Mouse (Mus musculus): ENCODE results near the gene Muc13.

The Muc13 gene

DNA sequence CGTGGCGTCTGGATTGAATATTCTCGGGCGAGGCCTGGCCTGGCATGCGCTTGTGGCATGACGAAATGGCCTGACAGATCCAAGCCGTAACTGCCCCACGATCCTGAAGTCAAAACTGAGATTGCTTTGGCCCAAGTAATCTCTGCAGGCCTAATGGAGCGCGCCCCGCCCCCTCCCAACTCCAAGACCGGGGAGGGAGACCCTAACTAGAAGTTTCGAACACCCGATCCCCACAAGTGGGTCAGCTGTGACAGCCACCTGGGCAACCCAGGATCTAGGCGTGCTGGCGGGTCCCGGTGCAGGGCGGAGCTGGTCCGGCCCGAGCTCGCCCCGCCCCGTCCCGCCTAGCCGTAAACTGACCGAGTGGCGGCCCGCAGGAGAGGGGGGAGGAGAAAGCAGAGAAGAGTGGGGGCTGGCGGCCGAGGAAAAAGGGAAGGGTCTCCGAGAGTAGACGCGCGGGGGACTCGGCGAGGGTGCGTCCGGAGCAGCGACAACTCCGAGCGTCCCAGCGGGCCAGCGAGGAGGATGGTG lies 35.5 kb downstream of the Muc13 start, which contains the start of gene Itgb5:
Itgb5 (plus strand) TSS at position 365 of the 531 bp plus-strand sequence.
- peak; percentile 64 for DNase-seq

DNA sequence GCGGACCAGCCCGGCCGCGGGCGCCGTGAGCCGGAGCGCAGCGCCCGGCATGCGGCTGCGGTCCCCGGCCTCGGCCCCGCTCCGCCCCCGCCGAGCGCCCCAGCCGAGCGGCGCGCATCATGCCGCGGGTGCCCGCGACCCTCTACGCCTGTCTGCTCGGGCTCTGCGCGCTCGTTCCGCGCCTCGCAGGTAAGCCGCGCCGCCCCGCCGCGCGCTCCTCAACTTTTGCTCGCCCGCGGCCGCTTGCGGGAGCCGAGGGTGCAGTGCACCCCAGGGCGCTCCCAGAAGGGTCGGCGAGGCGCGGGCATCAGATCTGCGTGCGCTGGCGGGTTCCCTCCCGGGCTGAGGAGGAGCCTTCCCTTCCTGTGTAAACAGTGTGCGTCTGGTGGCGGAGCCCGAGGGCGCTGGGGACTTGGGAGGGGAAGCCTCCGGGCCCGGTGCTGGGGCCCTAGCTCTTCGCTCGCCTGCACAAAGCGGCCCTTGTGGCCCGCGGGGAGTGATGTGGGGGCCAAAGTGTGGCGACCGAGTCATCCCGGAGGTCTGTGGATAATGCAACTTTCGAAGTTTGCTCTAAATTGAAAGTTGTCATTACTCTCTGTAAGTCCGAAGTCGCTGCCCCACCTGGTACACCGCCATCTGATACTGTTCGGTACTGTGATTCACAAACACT lies 36.1 kb downstream of the Muc13 start:
- DNase-seq, result peak; percentile 29

DNA sequence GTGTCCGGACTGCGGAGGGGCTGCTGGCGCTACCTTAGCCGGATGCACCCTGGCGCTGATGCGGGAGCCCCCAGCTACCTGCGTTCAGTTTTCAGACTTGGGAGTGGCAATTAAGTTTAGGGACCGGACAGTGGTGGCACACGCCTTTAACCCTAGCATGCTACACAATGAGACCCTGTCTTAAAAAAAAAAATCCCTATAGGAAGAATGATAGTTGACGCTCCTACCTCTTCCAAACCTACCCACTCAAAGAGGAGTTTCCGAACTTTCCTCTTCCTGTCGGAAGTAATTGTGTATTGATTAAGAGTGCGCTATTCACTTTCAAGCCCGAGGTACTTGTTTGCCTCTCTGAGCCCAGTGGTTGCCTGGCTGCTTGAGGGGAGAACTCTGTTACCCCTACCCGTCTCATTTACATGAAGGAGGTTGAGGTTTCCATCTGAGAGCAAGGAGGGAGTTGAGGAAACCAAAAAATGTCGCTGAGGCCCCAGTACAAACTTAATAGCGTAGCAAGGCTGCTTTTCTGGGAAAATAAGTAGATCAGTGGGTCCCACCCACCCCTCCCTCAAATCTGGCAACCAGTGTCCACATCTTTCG lies 36.8 kb downstream of the Muc13 start:
- DNase-seq, result no peak

DNA sequence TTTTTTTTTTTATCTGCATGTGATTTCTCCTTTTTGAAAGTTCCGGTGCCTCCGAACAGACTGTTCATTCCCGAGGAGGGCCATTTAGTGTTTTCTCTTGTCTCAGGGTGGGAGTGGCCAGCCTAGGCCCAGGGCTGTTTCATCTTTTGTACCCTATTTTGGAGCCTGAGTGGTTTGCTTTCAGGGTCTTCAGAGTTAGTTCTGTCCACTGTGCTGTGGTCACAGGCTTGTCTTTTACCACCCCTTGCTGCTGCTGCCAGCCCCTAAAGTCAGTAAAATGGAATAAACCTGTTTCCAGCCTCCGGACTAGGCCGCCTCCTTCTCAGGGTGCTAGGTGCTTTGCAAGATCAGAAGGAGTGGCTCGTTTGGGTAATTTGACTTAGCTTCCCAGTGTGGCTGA lies 38.2 kb downstream of the Muc13 start:
- no peak for DNase-seq

DNA sequence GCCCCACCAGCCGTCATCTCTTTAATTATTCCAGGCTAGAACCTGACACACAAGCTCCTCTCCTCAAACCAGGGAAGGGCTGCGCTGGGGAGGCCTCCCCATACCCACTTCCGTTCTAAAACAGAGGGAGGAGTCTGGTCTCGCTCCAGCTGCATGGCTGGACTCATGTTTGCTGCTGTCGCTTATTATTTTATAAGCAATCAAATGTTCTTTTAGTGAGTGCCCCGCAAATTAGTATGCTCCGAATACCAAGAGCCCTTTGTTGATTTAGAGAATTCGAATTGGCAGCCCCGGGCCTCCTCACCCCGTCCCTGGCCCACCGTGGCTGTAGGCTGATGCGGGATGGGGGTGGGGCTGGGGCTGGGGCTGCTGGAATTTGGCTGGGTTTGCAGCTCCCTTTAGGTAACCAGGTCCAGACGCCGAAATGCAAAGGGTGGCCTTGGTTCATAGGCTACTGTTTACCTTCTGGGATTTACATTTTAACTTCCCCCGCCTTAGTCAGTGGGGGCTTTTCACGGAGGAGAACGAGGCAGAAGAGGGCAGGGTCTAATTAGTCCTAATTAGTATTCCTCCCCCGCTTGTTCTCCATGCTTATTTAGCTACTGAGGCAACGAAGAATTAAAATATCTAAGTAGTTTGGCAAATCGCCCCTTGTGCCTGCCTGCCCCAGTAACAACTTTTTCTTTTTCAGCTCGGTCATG lies 39.0 kb downstream of the Muc13 start:
- DNase-seq, result peak; percentile 30

DNA sequence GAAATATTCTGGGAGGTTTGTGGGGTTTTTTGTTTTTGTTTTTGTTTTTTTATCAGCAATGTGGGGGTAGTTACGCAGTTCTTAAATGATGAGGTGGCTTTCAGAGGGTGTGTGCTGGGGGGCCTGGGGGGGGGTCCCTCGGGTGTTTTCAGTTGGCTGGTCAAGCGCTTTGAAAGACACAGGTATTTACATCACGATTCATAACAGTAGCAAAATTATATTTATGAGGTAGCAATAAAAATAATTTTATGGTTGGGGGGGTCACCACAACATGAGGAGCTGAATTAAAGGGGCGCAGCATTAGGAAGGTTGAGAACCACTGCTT lies 39.6 kb downstream of the Muc13 start:
- no peak for DNase-seq

DNA sequence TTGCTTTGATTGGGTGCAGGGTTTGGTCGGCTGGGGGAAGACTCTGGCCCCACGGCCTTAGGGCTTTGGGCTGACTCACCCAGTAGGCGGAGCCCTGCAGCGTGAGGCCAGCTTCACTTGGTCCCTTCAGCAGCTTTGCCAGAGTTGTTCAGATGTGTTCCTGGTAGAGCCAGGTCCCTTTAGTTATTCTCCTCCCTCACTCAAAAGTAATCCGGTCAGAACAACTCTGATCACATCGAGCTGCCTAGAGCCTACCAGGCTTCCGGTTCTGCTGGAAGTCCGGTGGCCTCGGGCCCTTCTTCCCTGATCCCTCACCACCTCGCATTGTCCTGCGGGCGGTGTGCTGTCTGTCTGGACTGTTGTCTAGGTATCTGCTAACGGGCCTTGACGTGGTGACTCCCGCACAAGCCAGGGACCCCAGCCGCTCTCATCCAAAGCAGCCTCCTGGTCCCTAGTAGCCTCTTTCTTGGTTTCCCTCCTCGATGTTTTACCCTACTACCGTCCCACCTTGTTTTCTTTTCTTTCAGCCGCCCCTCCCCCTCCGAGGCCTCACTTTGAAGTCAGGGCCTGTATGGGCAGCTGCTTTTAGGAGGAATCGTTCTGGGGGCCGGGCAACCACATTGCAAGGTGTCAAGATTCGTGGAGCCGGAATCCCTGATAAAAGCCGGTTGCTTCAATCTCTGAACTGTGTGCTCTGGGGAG lies 40.1 kb downstream of the Muc13 start:
- peak; percentile 60 for DNase-seq

DNA sequence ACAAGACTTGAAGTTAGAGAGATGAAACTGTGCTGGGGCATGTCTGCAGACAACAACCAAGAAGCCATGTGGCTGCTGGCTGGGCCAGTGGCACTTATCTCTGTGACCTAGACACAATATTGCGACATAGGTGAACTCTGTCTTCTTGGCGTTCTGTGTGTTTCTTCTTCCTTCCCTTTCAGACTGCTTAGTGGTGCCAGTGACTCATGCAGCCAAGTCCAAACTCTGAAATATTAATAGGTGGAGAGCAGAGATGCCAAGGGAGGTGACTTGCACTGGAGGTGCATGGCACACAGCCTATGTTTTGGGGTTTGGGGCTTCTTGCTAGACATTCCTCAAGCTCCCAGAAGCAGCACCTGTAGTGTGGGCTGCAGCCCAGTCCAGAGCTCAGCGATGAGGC lies 42.8 kb downstream of the Muc13 start:
- no peak for DNase-seq

DNA sequence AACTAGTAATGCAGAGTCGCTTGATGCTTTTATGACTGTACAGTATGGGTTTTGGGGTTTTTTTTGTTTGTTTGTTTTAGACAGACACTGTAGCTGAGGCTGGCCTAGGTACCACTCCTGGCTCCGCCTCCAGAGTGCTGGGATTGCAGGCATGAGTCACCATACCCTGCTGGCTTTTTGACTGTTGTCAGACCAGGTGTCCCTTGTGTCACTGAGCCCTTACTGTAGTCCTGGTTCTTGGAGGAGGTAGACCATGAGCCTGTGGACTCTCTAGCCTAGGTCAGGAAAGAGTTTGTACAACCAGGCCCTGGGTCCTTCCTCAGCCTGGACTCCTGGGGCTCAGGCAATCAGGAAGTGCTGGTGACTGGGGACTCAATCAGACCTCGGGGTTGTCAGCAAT lies 43.4 kb downstream of the Muc13 start:
- no peak for DNase-seq

DNA sequence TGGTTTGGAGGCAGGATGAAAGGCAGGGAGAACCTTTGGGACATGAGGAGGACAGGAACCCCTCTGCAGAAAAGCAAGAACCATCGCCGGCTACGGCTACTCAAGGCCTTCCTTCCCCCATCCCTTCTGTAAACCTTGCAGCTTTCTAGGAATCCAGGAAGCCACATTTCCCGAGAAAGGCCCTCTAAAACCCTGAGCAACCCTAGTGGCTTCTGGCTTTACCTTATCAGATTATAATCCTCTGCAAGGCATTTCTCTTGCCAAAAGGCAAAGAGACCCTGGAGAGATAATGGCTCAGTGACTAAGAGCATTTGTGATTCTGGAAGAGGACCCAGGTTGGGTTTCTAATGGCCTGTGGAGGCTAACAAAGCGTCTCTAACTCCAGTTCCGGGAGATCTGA lies 46.8 kb downstream of the Muc13 start:
- DNase-seq, result no peak

DNA sequence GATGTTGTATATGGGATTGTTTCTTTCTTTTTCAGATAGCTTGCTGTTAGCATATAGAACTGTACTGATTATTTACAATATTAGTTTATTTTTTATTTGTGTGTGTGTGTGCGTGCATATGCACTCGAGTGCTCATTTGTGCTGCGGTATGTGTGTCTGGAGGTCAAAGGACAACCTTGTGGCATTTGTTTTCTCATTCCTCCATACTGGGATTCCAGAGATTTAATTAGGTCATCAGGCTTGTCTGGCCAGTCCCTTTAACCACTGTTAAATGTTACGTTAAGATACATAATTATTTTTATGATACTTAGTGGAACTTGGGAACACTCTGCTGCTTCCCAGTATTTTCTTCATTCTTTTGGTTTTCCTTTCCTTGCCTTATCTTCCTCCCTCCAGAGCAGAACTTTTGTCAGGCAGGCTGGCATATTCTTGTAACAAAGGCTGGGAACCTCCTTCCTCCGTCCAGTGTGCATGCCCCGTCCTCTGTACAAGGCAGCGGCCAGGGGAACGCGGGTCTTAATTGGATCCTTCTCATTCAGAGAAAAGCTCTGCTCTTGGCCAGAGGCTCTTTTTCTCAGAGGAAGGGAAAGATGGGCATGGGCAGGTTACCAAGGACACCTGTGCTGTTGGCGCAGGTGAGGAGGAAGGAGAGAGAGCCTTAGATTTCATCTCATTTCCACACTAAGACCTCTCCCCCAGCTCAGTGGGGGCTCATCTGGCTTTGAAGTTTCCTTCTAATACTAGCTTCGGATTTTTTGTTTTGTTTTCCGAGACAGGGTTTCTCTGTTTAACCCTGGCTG lies 48.4 kb downstream of the Muc13 start:
- DNase-seq, result no peak

DNA sequence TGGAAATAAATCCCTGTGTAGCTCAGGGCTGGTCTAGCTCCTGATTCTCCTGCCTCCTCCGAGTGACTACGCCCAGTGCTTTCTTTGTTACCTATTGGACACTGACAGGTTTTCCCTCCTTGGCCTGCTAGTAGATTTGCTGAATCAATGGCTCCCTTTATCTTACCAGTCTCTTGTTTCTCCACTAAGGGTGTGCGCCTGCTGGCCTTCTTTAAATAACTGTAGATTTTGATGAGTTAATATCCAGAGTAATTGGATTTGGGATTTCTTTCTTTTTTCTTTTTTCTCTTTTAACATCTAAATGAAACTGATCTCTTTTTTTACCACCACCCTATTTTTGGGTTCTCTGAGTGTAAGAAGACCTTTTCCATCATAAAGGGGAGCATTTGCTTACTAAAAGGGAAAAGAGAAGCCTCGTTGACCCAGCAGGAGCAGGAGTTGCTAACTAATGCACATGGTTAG lies 50.3 kb downstream of the Muc13 start:
- DNase-seq, result no peak

DNA sequence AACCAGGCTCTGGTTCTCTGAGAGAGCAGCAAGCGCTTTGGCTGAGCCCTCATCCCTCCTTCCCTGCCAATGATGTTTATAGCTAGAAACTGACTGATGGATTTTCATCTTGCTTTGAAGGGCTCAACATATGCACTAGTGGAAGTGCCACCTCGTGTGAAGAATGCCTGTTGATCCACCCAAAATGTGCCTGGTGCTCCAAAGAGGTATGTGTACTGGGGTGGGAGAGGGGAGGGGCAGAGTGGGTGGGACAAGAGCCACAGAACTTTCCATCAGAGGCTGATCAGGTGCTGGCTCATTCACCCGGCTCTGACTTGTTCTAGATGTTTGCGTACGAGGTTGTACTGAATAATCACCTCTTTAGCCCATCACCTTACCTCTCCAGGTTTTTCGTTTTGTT lies 51.0 kb downstream of the Muc13 start:
- DNase-seq, result no peak

DNA sequence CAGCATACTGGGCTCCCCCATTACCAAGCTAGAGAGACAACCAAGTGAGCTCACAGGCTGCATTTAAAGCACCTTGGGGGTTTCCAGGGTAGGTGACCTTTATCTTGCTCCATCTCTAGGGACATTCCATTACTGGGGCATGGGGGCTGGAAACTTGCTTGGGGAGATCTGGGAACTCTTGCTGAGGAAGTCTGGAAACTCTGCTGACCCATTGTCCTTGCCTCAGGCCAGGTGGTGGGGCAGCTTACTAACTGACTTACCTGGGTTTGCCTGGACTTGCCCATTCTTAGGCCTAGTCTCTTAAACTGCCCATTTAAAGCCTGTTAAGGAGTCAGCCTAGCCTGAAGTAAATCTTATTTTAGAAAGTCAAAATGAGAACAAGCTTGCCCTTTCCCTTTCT lies 59.4 kb downstream of the Muc13 start:
- no peak for DNase-seq

DNA sequence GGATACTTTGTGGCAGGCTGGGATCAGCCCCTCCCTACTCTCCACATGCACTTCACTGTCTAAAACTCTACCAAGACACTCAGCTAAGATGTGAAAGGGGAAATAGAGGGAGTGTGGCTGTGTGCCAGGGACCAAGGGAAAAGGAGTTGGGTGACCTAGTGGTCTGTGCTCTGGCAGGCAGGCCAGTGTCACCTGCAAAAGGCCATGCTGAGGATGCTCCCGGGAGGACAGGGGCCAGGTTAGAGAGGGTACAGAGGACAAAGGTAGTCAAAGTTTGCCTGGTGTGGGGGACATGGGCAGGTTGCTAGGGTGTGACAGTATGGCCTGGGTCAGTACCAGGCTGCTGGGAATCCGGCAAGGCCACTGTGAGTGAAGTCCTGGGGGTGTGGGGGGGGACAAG lies 64.9 kb downstream of the Muc13 start:
- DNase-seq, result no peak

DNA sequence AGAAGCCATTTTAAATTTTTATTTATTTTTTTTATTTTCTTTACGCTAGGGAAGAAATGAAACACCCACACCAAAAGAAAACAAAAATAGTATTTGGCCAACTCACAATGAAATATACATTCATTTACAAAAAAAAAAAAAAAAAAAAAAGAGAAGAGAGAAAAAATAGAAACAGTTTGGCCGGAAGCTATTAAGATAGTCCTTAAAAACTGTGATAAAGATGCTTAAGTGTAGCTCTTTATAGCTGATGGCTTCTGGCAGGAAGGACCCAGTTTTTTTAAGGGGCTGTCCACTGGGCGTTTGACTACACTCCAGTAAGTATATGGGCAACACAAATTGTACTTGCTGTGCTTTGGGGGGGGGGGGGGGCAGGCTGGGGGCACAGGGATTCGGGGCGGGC lies 65.5 kb downstream of the Muc13 start:
- DNase-seq, result no peak

DNA sequence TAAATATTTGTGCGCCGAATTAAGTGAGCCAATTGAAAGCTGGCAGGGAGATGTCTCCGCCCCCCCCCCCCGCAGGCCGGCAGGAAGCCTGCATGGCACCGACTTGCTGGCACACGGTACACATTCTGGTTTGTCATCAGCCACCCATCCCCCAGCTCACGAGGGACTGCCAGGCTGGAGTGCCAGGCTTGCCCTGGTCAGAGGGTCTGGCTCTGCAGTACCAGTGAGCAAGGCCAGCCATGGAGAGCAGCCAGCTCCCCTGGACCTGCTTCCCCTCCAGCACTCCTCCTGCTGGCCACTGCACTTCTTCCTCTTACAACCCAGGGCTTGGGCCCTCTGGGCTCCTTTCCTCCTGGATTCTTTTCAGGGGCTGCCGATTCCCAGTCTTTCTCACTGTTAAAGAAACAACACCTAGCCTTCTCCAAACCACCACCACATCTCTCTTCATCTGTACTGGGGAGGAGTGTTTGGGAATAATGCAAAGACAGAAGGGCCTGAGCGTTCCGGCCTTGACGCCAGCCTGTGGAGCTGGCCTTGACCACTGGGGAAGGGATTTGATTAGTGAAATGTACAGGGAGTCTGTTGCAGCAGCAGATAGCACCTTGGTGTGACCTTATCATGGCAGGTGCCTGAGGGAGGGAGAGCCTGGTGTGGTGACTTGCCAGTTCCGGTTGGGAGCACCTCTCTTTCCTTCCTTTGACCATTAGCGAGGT lies 66.3 kb downstream of the Muc13 start:
- DNase-seq, result peak; percentile 16

DNA sequence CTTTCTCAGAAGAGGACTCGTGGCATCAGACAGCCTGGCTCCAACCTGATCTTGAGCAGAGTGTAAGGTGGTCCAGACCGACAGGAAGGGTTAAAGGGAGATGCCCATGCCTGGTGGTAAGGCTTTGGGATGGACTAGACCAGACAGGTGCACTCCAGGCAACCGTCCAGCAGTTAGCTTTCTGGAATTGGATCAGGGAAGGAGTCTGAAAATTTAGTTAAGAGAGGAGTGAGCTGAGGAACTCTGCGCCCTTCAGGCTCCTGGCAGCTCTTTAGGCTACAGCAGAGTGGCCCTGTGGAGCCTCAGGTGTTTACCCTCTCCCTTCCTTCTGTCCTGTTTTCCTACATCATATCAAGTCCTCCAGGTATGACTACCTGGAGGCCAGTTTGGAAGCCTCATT lies 68.6 kb downstream of the Muc13 start:
- DNase-seq, result no peak

DNA sequence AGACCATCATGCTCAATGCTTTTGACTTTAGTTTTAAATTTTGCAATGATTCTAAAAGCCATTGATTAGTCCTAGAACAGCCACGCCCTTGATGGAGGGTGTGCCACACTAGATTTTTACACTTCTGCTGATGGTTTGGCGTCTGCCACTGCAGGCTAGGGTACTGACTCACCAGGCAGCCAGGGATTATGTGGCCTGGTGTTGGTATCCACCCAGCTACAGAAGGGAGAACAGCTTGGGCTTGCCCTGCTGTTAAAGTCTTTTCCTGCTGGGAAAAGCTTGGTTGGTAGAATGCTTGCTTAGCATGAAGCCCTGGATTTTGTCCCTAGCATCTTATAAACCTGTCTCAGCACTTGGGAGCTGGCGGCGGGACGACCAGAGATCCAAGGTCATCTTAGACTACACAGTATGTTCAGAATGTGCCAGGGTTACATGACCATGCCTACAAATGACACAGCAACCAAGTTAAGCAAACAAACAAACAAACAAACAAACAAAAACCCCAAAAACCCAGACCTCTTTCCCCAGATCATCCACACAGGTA lies 69.4 kb downstream of the Muc13 start:
- no peak for DNase-seq
